Mouse (Mus musculus) brain, embryonic 14.5 days (tissue): ENCODE measurements at regions not wholly inside any gene's neighbourhood (a gene's known extent, or its start where the extent isn't known, plus 50 kb on each side); places are given as distances from the start of the nearest gene placed in this dataset.
A peak's percentile ranks its signal among the peaks of the same experiment; 100 is the strongest.

Experiments
- DNase-seq: peaks from one replicate; pipeline ENCODE4 v3.0.0-alpha.2; 2011; ENCODE audit warnings: low read depth
- CTCF ChIP-seq: fragments of 200-500 bp; IDR thresholded peaks from 2 replicates; pipeline ENCODE4 v1.5.1; 2012; ENCODE audit warnings: inconsistent platforms, mild to moderate bottlenecking, moderate library complexity, borderline replicate concordance; ENCODE audit not compliant: insufficient read depth, insufficient read length; ENCODE audit errors: extremely low read depth
- POLR2A ChIP-seq: fragments of 200-500 bp; IDR thresholded peaks from 2 replicates; pipeline ENCODE4 v1.6.1; 2012; ENCODE audit warnings: mild to moderate bottlenecking, inconsistent platforms, borderline replicate concordance; ENCODE audit not compliant: poor library complexity, insufficient read depth, insufficient read length, severe bottlenecking; ENCODE audit errors: extremely low read depth

DNA sequence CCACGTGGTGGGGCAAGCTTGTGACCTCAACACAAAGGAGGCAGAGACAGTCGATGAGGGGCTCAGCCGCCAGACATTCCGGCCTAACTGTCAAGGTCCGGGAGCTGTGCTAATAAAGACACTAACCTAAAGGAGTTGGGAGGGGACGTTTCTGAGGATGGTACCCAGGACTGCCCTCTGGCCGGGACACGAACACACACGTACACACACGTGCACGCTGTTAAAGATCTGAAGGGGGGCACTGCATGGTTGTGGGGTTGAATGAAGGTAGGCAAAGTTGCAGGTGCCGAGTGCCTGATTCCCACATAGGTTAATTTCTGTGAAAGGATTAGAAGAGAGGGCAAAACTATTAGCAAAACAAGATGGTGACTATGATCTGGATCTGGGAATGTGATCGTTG, 65.4 kb upstream of the Mitf start:
- TF ChIP-seq POLR2A (no peak), CTCF (no peak)
- no peak for DNase-seq

DNA sequence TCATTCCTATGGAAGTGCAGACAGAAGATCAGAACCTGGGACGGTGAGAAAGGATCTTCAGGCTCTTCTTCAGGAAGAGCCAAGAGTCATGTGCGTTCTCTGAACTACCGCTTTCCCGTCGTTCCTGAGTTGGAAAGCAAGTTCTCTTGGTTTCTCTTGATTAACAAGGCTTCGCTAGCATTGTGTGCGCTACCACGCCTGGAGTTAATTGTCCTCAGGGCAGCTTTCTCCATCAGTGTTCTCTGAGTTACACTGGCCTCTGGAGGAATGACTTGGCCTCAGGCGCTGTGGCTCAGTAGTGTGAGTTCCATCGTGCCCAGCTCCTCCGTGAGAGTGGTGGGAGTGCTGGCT, 66.0 kb upstream of the Mitf start:
- DNase-seq, result peak; percentile 54
- no peak for TF ChIP-seq POLR2A

DNA sequence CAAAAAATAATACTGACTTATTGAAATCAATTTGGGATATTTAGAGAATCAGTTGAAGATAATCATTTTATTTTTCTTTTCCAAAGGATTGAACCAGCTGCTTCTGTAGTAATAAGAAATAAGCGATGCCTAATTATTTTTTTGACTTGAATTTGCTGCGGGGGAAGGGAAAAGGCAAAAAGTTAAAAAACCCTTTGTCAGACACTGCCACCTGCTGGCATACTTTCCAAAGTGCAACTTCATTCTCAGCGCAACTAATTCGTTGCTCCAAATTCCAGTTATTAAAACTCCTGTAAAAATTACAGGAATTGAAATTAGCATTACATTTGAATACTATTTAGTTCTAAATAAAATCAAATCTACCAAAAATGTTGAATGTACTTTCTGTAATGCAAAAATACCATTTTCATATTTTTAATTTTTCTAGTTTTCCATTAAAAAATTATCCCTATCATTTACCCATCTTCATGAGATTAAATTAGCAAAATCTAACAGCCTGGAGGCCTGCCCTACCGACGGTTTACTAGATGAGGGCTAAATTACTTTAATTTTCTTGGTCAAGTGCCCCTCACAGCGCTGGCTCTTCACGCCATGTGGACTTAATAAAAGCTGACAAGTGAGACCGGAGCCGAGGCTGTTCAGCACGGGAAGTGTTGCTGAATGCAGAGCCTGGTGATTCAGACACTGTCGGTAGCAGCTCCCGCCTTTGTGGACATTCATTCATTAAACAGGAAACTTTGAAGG, 66.6 kb upstream of the Mitf start:
- TF ChIP-seq POLR2A (no peak), CTCF (peak; percentile 70; the same call in 1 of the 2 replicates)

DNA sequence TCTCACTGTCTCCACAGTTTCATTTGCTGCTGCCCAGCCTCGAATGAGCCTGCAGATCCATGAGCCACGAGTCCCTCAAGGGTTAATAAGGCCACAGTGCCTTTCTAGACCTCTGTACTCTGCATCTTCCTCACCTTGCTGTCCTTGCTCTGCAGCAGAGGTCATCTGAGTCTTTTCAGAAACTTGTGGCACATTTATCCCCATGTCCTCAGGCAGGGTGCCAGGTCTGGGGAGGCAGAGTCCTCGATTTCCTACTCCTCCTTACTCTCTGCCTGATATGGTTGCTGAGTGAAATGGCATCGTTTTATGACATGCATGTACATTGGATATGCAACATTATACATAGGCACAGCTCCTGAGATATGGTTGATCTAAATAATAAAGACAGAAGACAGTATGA, 68.0 kb upstream of the Mitf start:
- no peak for DNase-seq
- TF ChIP-seq CTCF, result no peak
- no peak for TF ChIP-seq POLR2A

More for the DNA sequence above, 66.6 kb upstream of the Mitf start:
- peak; percentile 82 for DNase-seq

DNA sequence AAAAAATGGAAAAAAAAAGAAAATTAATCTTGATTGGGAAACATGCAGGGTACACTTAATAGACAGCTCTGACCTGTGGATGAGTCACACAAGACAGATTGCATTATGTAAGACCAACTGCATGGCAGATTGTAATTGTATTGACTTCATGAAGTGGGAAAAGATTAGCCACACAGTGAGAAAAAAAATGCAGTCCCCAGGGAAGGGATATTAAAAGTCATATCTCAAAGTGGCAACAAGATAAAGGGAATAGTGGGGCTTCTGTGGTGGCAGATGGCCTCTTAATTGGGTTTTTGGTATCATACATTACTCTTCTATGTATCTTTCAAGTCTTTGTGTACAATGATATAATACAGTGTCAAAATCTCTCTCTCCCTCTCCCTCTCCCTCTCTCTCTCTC, 76.0 kb upstream of the Mitf start:
- TF ChIP-seq CTCF (no peak), POLR2A (no peak)
- peak; percentile 85 for DNase-seq

DNA sequence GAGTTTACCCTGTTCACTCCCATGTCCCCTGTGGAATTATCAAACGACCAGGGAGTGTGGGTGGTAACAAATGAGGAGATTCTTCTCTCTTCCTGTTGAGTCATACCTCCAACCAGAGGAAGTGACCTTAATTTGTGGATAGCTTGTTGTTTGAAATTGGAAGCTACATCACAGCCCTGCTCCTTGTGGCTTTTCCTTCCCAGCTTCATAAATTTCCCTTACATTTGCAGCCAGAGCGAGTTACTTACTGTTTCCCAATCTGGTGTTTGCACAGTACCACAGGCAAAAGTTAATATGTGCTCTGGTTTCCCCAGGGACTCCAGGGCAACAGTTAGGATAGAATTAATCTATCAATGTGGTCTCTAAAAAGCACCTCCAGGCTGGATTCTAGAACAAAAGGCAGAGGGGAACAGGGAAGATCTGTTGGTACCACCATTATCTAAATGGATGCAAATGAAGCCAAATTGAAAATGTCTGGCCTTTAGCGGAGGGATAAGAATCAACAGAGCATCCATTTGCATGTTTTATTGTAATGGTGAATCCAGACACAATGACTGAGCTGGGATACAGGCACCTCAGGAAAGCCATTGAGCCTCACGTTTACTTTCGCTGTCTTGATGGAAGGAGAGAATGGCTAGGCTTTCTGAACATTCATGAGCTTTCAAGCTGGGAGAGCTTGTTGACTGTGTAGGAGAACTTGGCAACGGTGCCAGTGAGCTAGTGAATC, 88.5 kb upstream of the Mitf start:
- DNase-seq, result peak; percentile 33
- TF ChIP-seq CTCF, result no peak
- TF ChIP-seq POLR2A, result no peak

DNA sequence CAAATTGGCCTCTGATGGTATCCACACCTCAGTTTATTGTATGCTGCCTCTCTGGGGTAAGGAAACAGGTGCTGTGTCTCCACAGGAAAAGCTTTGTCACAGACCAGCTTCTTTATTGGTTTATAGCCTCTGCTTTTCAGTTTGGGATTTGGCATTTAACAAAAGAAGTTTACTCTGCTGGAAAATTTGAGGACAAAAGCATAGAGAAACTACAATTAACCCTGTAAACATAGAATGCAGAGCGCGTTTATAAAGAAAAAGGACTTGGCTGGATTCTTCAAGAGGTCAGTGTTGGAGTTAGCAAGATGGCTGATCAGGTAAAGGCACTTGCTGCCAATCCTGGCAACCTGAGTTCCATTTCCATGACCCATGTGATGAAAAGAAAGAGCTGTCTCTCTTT, 90.1 kb upstream of the Frmd4b start:
- peak; percentile 55 for DNase-seq
- no peak for TF ChIP-seq CTCF
- no peak for TF ChIP-seq POLR2A

DNA sequence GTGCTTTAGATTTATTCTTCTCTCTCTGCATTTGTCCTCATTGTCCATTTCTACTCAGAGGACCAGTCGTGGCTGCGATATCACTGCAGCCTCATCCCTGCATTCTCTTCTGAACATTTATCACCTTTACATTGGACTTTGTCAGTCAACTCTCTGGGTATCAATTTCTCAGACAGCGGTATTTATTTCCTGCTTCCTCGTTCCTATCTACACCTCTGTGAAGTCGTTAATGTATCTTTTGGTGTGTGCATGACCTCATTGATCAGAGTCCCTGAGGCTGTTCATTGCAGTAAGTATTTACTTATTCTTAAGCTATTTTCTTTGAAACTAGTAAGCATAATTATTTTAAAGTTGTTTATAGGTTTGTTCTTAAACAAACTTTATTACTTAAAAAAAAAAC, 87.0 kb upstream of the Frmd4b start:
- no peak for DNase-seq
- no peak for TF ChIP-seq POLR2A
- no peak for TF ChIP-seq CTCF

DNA sequence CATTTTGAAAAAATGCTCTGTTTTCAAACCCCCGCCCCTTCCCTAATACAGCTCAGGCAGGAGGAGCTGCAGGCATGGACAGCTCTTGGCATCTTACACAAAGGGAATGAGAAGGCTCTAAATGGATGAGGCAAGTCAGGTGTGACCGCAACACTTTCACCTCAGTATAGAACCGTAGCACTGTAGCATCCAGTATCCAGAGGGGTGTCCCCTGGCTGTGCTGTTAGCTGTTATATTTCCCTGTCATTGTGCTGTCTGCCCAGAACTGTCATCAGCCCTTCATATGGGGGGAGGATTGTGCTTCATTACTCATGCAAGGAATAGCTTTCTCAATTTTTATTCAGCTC, 82.4 kb upstream of the Frmd4b start:
- TF ChIP-seq POLR2A (no peak), CTCF (no peak)
- DNase-seq, result no peak

DNA sequence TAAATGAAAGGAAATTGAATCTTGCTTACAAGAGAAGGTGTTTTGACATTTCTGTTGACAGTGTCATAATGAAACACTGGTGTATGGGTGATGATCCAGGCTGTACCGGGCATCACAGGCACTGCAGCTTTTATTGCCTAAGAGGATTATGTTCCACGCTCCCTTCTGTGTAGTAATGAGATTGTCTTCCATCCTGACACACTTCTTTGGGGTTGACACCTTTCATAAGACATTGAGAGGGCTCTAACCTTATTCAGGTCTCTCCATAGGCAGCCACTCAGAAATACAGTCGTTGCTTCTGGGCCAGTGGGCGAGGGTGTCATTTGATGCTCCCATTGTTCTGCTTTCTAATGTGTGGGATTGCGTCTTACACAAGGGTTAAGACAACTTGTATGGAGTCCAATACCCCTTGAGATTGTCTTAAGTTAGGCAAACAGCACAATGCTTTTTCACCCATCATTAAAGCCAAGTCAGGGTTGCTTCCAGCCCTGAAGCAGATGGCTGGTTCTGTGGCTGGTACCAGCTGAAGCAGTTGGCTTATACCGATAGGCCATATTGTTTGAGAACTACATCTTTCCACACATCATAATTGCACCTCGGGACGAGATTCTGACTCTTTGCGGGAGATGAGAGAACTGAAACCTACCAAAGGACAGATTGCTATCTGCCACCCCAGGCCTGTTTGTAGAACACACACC, 81.9 kb upstream of the Frmd4b start:
- DNase-seq, result peak; percentile 81

DNA sequence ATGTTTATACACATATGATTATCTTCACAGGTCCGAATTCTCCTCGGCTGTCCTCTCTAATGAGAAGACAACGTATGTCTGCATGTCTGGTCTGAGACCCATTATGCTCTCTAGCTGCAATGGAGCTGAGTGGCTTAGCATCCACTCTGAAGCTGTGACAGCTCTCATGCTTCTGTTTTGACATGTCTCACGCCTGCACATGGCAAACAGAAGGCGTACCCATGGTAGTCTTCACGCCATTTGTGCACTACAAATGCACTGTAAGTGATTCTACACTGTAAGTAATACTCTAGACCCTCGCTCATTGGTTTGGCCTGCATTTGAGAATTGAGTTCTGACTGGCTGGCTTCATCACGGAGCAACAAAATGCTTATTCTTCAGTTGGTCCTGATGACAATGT, 75.9 kb upstream of the Frmd4b start:
- no peak for TF ChIP-seq POLR2A
- no peak for TF ChIP-seq CTCF
- DNase-seq, result peak; percentile 88

More for the DNA sequence above, 81.9 kb upstream of the Frmd4b start:
- TF ChIP-seq POLR2A (no peak), CTCF (no peak)
